Mouse (Mus musculus) B cell, adult 67 days (primary cell): ENCODE results near the gene 1700001K19Rik. TPM values are rescaled to one million over a fixed set of nuclear protein-coding genes. Genes with fewer than 3 reads are reported as not detected.

Experiments
- total RNA-seq, 2 experiments: library from RNA; stranded (reverse); gene quantifications; 4 replicates each; pipeline ENCODE4 v1.2.4; 2023

The 1700001K19Rik gene
- not detected for total RNA-seq

GRCm38 (mm10) chr12:110682561-110683299, at the start of gene 1700001K19Rik:
Gene 1700001K19Rik (minus strand): TSS chr12:110682619.

GRCm38 (mm10) chr12:110702556-110702955, 20.1 kb upstream of the 1700001K19Rik start, which contains the start of gene Hsp90aa1:
Gene Hsp90aa1 (minus strand): TSS chr12:110702728.

Other genes with a start within 250 kb of the 1700001K19Rik start
- 100 to 1,000 TPM in 1 of 2 experiments, 10 to 100 TPM in 1; 95.9 to 105 TPM for gene Ppp2r5c, start 235.5 kb downstream of the 1700001K19Rik start, total RNA-seq
- 100 to 1,000 TPM; 152 to 157 TPM for gene Dync1h1, start 81.2 kb downstream of the 1700001K19Rik start, total RNA-seq
- gene Hsp90aa1, start 20.1 kb upstream of the 1700001K19Rik start, total RNA-seq = 100 to 1,000 TPM; 460 to 702 TPM
- gene Wdr20, start 55.3 kb upstream of the 1700001K19Rik start, total RNA-seq = 10 to 100 TPM; 69.3 to 85.7 TPM
- not detected for gene Mok, start 158.3 kb upstream of the 1700001K19Rik start, total RNA-seq
- 10 to 100 TPM; 17.1 to 17.3 TPM for gene Zfp839, start 167.6 kb upstream of the 1700001K19Rik start, total RNA-seq
- gene Cinp, start 206.5 kb upstream of the 1700001K19Rik start, total RNA-seq = 10 to 100 TPM; 25.3 to 38.6 TPM
- 1 to 10 TPM; 7.8 to 8.6 TPM for gene Tecpr2, start 206.6 kb upstream of the 1700001K19Rik start, total RNA-seq